Mouse (Mus musculus) stomach, embryonic 14.5 days (tissue): Measurements from ENCODE around the gene Aes. TPM values are rescaled to one million over a fixed set of nuclear protein-coding genes. Genes with fewer than 3 reads are reported as not detected.

Experiments
- ATAC-seq: fragments of 200-750 bp; cut with Nextera tagmentation; 2 replicates; pipeline ENCODE4 v1.8.0; 2017; ENCODE audit warnings: low read depth, moderate TSS enrichment; ENCODE audit not compliant: insufficient number of reproducible peaks, insufficient read depth, low FRiP score
- H3K27ac ChIP-seq: fragments of 300-500 bp; sonication (generic); 2 replicates; pipeline ENCODE4 v1.5.1; 2014; ENCODE audit warnings: mild to moderate bottlenecking, low read length, moderate library complexity, mixed read lengths
- H3K27me3 ChIP-seq: fragments of 300-500 bp; sonication (generic); 2 replicates; pipeline ENCODE4 v1.6.1; 2014; ENCODE audit warnings: low read length, control low read depth, mixed read lengths; ENCODE audit not compliant: control insufficient read depth, insufficient read depth
- H3K36me3 ChIP-seq: fragments of 300-500 bp; sonication (generic); 2 replicates; pipeline ENCODE4 v1.6.1; 2014; ENCODE audit warnings: mild to moderate bottlenecking, control low read depth, low read length, moderate library complexity, mixed read lengths; ENCODE audit not compliant: control insufficient read depth, insufficient read depth
- H3K4me1 ChIP-seq: fragments of 300-500 bp; sonication (generic); 2 replicates; pipeline ENCODE4 v1.6.1; 2014; ENCODE audit warnings: low read length, control low read depth, mixed read lengths; ENCODE audit not compliant: control insufficient read depth, insufficient read depth
- H3K4me2 ChIP-seq: fragments of 300-500 bp; sonication (generic); replicated peaks from 2 replicates; pipeline ENCODE4 v1.6.1; 2014; ENCODE audit warnings: low read depth, low read length, control low read depth
- H3K4me3 ChIP-seq: fragments of 300-500 bp; sonication (generic); 2 replicates; pipeline ENCODE4 v1.5.1; 2014; ENCODE audit warnings: low read depth, low read length, control low read depth
- H3K9ac ChIP-seq: fragments of 300-500 bp; sonication (generic); replicated peaks from 2 replicates; pipeline ENCODE4 v1.6.1; 2014; ENCODE audit warnings: low read depth, mild to moderate bottlenecking, control low read depth, low read length, moderate library complexity, mixed read lengths
- H3K9me3 ChIP-seq: fragments of 300-500 bp; sonication (generic); 2 replicates; pipeline ENCODE4 v1.6.1; 2016; ENCODE audit warnings: low read depth, low read length, control low read depth; ENCODE audit not compliant: control insufficient read depth
- WGBS: fragments of 180-500 bp; shearing (Covaris S2); extraction: QIAGEN DNeasy Blood & Tissue Kit; methylation state at CpG from one replicate; pipeline ENCODE4 v1.1.7; 2014; 5-methylcytosine and 5-hydroxymethylcytosine counted together
- polyA plus RNA-seq: library from polyadenylated mRNA; unstranded; fragments of >200 nt; fragmentation: Nextera tagmentation; extraction: Ambion mirVana; gene quantifications from 2 replicates; pipeline ENCODE4 v1.2.1, GENCODE M21; 2014

The Aes gene
- 363 and 388 TPM in 2 replicates for polyA plus RNA-seq

- no peaks in the 10 kb centered on the region for H3K27me3 ChIP-seq
- H3K9ac ChIP-seq, result peak within 1 kb of the TSS; percentile 95
- no peaks in the 10 kb centered on the region; the same call in 1 of the 2 replicates for H3K9me3 ChIP-seq
- peaks cover 10% of the 10 kb centered on the region for H3K36me3 ChIP-seq
- WGBS, result under 1% methylated on average over 29 of the region's 53 CpGs
- peak; percentile 70 for ATAC-seq
- H3K4me2 ChIP-seq, result peak within 1 kb of the TSS; percentile 53
- peak within 1 kb of the TSS; percentile 95 for H3K27ac ChIP-seq
- H3K4me1 ChIP-seq, result peaks cover 28% of the 10 kb centered on the region
- H3K4me3 ChIP-seq, result peak within 1 kb of the TSS; percentile 96
Measured at GRCm38 (mm10) chr10:81559163-81559626, at the start of gene Aes. TSS of gene Aes (plus strand) at chr10:81559488.

GRCm38 (mm10) chr10:81510246-81510810 lies 49.0 kb upstream of the Aes start:
- Histone ChIP-seq H3K9ac (no peak overlapping the region), H3K4me2 (no peak overlapping the region), H3K9me3 (no peaks in the 10 kb centered on the region), H3K27me3 (no peaks in the 10 kb centered on the region), H3K4me1 (no peaks in the 10 kb centered on the region), H3K27ac (no peak overlapping the region), H3K36me3 (no peaks in the 10 kb centered on the region), H3K4me3 (no peak overlapping the region)
- WGBS, result 66% methylated on average over 14 of the region's 14 CpGs
- no peak for ATAC-seq

GRCm38 (mm10) chr10:81513798-81514197 lies 45.5 kb upstream of the Aes start:
- Histone ChIP-seq H3K9me3 (no peaks in the 10 kb centered on the region), H3K9ac (no peak overlapping the region), H3K4me1 (no peaks in the 10 kb centered on the region), H3K4me2 (no peak overlapping the region), H3K27me3 (no peaks in the 10 kb centered on the region), H3K4me3 (no peak overlapping the region), H3K27ac (no peak overlapping the region), H3K36me3 (no peaks in the 10 kb centered on the region)
- ATAC-seq, result no peak
- 85% methylated on average over 5 of the region's 5 CpGs for WGBS

- H3K27ac ChIP-seq, result no peak overlapping the region
- no peaks in the 10 kb centered on the region for H3K4me1 ChIP-seq
- H3K27me3 ChIP-seq, result no peaks in the 10 kb centered on the region
- no peak overlapping the region for H3K4me3 ChIP-seq
- no peaks in the 10 kb centered on the region for H3K9me3 ChIP-seq
- no peak overlapping the region for H3K4me2 ChIP-seq
- no peak for ATAC-seq
- WGBS, result 83% methylated on average over 8 of the region's 8 CpGs
- H3K36me3 ChIP-seq, result no peaks in the 10 kb centered on the region
- H3K9ac ChIP-seq, result no peak overlapping the region
Measured at GRCm38 (mm10) chr10:81517227-81517626, 42.1 kb upstream of the Aes start.

GRCm38 (mm10) chr10:81518546-81518945 lies 40.7 kb upstream of the Aes start:
- no peak overlapping the region for H3K4me2 ChIP-seq
- no peaks in the 10 kb centered on the region for H3K9me3 ChIP-seq
- H3K9ac ChIP-seq, result no peak overlapping the region
- 0 out of 2 replicates have a peak, but pooled peaks have one; percentile 18 for ATAC-seq
- H3K4me3 ChIP-seq, result no peak overlapping the region
- H3K27ac ChIP-seq, result no peak overlapping the region
- 0 out of 2 replicates have a peak, but pooled peaks cover 2% of the 10 kb centered on the region for H3K4me1 ChIP-seq
- WGBS, result 16% methylated on average over 4 of the region's 4 CpGs
- no peaks in the 10 kb centered on the region for H3K36me3 ChIP-seq
- H3K27me3 ChIP-seq, result no peaks in the 10 kb centered on the region

- WGBS, result 75% methylated on average over 6 of the region's 6 CpGs
- no peaks in the 10 kb centered on the region for H3K9me3 ChIP-seq
- no peaks in the 10 kb centered on the region for H3K27me3 ChIP-seq
- H3K9ac ChIP-seq, result no peak overlapping the region
- H3K4me1 ChIP-seq, result 0 out of 2 replicates have a peak, but pooled peaks cover 9% of the 10 kb centered on the region
- H3K27ac ChIP-seq, result no peak overlapping the region
- no peak overlapping the region for H3K4me2 ChIP-seq
- ATAC-seq, result no peak
- no peak overlapping the region for H3K4me3 ChIP-seq
- no peaks in the 10 kb centered on the region for H3K36me3 ChIP-seq
Measured at GRCm38 (mm10) chr10:81519227-81519977, 39.9 kb upstream of the Aes start.

- Histone ChIP-seq H3K27ac (no peak overlapping the region), H3K4me1 (0 out of 2 replicates have a peak, but pooled peaks cover 9% of the 10 kb centered on the region), H3K9ac (no peak overlapping the region), H3K27me3 (no peaks in the 10 kb centered on the region), H3K4me3 (no peak overlapping the region), H3K4me2 (no peak overlapping the region), H3K36me3 (no peaks in the 10 kb centered on the region), H3K9me3 (no peaks in the 10 kb centered on the region)
- WGBS, result 67% methylated on average over 3 of the region's 3 CpGs
- no peak for ATAC-seq
Measured at GRCm38 (mm10) chr10:81519978-81520365, 39.3 kb upstream of the Aes start.

GRCm38 (mm10) chr10:81523142-81523541 lies 36.1 kb upstream of the Aes start:
- no peaks in the 10 kb centered on the region for H3K36me3 ChIP-seq
- no peak overlapping the region for H3K9ac ChIP-seq
- no peak for ATAC-seq
- no peak overlapping the region for H3K27ac ChIP-seq
- WGBS, result 71% methylated on average over 6 of the region's 6 CpGs
- H3K4me3 ChIP-seq, result no peak overlapping the region
- no peak overlapping the region; the same call in 1 of the 2 replicates for H3K4me2 ChIP-seq
- 0 out of 2 replicates have a peak, but pooled peaks cover 9% of the 10 kb centered on the region for H3K4me1 ChIP-seq
- H3K27me3 ChIP-seq, result no peaks in the 10 kb centered on the region
- no peaks in the 10 kb centered on the region for H3K9me3 ChIP-seq
